Mouse (Mus musculus): ENCODE data around the gene Tmem201. TPM values are rescaled to one million over a fixed set of nuclear protein-coding genes. Genes with fewer than 3 reads are reported as not detected.

Gene Tmem201
- polyA plus RNA-seq, 1 experiment from 2014 or later, result 43.1 TPM

DNA sequence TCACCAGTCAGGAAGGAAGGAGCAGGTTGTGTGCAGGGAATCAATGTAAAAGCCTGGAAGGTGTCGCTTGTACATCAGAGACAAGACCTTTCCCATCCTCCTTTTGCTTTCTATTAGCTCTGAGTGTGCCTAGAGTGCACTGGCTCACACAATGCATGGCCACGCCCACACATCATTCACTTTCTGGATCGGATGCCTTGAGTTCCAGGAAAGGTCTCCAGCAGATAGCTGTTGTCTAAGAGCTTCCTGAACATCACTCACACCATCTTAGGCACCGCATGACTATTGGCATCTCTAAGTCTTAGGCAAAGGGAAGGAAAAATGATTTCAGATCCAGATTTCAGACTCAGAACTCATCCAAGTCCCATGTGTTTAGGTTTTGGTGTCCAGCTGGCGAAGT, 1.6 kb upstream of the Tmem201 start:
- Histone ChIP-seq H3K9me3 (no peaks in the 10 kb centered on the region), H3K27me3 (ENCODE audit: insufficient read depth, poor library complexity, severe bottlenecking) (no peaks in the 10 kb centered on the region)
- 63% methylated on average over 5 of the region's 5 CpGs for WGBS

GRCm38 (mm10) chr4:149736581-149736980, 1.3 kb downstream of the Tmem201 start:
- no peak for DNase-seq (ENCODE audit: low spot score)
- peak overlapping the region; percentile 98 for H3K27ac ChIP-seq
- peaks cover 62% of the 10 kb centered on the region for H3K4me1 ChIP-seq
- peaks cover 13% of the 10 kb centered on the region; the same call in 1 of the 2 replicates for H3K36me3 ChIP-seq
- H3K4me3 ChIP-seq, result peak overlapping the region; percentile 95
- H3K27me3 ChIP-seq (ENCODE audit: insufficient read depth, poor library complexity, severe bottlenecking), result no peaks in the 10 kb centered on the region
- 31% methylated on average over 4 of the region's 4 CpGs for WGBS
- no peaks in the 10 kb centered on the region for H3K9me3 ChIP-seq

More for the DNA sequence above, 1.6 kb upstream of the Tmem201 start:
- H3K4me3 ChIP-seq, result no peak overlapping the region
- no peak for DNase-seq (ENCODE audit: low spot score)
- H3K4me1 ChIP-seq, result peaks cover 38% of the 10 kb centered on the region
- H3K27ac ChIP-seq, result no peak overlapping the region
- peaks cover 27% of the 10 kb centered on the region for H3K36me3 ChIP-seq

DNA sequence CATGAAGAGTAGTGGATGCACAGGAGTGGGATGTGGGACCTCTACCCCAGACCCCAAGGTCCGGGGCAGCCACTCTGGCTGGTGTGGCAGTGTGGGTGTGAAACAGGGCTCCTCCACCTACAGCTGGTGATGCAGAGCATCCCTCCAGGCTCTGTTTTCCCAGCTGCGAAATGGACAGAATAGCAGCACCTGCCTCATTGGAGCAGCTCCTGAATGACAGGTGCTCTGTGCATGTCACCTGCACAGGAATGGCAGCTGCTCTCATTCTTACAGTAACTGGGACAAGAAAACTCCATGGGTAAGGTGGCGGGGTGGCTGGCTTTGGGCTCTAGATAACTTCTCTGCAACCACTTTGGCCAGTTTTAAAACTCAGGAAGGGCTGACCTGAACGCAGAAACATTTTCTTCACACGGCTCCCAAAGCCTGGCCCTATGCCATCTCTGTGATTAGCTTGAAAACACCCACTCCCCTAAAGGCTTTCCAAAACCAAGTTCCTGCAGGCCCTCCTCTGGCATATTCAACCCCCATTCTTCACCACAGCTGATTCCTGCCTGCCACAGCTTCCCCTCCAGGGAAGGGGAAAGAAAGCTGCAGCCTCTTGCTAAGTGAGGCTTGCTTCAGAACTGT, 2.1 kb downstream of the Tmem201 start:
- H3K4me3 ChIP-seq, result no peak overlapping the region
- peaks cover 18% of the 10 kb centered on the region for H3K36me3 ChIP-seq
- H3K27ac ChIP-seq, result peak overlapping the region; percentile 1; the same call in 1 of the 2 replicates
- H3K9me3 ChIP-seq, result no peaks in the 10 kb centered on the region
- WGBS, result 81% methylated on average over 5 of the region's 5 CpGs
- H3K27me3 ChIP-seq (ENCODE audit: insufficient read depth, poor library complexity, severe bottlenecking), result no peaks in the 10 kb centered on the region
- DNase-seq (ENCODE audit: low spot score), result no peak
- peaks cover 71% of the 10 kb centered on the region for H3K4me1 ChIP-seq

DNA sequence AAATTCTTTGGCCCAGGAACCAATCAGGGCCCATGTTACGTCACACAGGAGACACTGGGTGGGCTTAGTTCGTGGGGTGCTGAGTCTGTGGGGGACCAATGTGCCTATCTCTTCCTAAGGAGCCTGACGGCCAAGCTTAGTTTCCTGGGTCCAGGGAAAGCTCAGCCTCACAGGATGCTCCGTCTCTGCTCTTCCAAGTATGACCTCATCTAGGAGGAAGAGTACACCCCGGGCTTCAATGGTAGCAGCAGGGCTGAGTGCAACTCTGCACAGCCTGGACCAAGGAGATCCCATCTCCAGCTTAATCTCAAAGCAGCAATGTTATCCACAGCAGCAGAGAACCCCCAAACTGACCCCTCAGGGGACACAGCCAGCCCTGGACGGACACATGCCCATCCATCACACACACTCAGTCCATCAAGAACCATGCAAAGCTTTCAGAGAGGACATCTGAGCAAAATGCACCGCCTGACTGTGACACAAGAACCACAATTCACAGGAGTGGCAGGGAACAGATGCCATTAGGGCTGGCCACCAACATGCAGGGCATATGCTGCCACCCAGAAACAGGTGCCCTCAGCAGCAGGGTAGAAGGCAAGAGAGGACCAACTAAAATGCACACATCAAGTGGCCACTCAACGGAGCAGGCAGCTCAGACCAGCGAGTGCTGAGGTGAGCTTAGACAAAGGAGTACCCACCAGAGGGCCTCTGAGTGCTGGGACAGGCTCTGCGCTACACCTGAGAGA, 2.9 kb downstream of the Tmem201 start:
- Histone ChIP-seq H3K36me3 (peaks cover 25% of the 10 kb centered on the region), H3K27ac (peak overlapping the region; percentile 7; the same call in 1 of the 2 replicates), H3K4me1 (peaks cover 73% of the 10 kb centered on the region), H3K4me3 (no peak overlapping the region), H3K27me3 (ENCODE audit: insufficient read depth, poor library complexity, severe bottlenecking) (no peaks in the 10 kb centered on the region), H3K9me3 (no peaks in the 10 kb centered on the region)
- no peak for DNase-seq (ENCODE audit: low spot score)
- 77% methylated on average over 10 of the region's 10 CpGs for WGBS

GRCm38 (mm10) chr4:149734246-149734645, 3.6 kb downstream of the Tmem201 start:
- Histone ChIP-seq H3K4me1 (peaks cover 76% of the 10 kb centered on the region), H3K4me3 (no peak overlapping the region), H3K36me3 (peaks cover 32% of the 10 kb centered on the region), H3K27ac (no peak overlapping the region), H3K27me3 (ENCODE audit: insufficient read depth, poor library complexity, severe bottlenecking) (no peaks in the 10 kb centered on the region), H3K9me3 (no peaks in the 10 kb centered on the region)
- WGBS, result 90% methylated on average over 6 of the region's 6 CpGs
- DNase-seq (ENCODE audit: low spot score), result no peak

DNA sequence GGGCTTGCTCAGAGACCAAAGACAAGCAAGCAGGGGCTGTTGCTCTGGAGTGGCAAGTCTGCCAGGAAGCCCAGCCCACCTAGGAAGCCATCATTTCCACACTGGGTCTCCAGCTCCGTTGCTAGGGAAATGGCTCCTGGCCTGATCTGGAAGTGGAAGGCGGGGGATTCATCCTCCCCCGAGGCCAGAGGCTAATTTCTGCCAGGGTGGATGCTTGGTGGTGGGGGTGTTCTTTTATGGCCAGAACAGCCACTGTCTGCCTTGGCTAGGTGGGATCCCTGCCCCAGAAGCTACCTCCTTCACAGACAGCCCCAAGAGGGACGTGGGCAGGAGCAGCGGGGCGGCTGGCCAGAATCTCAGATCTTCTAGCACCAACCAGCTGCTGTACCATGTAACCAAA, 4.1 kb downstream of the Tmem201 start:
- peaks cover 37% of the 10 kb centered on the region for H3K36me3 ChIP-seq
- H3K27ac ChIP-seq, result no peak overlapping the region
- no peak overlapping the region for H3K4me3 ChIP-seq
- peaks cover 77% of the 10 kb centered on the region for H3K4me1 ChIP-seq
- H3K27me3 ChIP-seq (ENCODE audit: insufficient read depth, poor library complexity, severe bottlenecking), result no peaks in the 10 kb centered on the region
- no peak for DNase-seq (ENCODE audit: low spot score)
- WGBS, result 55% methylated on average over 6 of the region's 6 CpGs
- H3K9me3 ChIP-seq, result no peaks in the 10 kb centered on the region

- Histone ChIP-seq H3K4me3 (no peak overlapping the region), H3K36me3 (peaks cover 44% of the 10 kb centered on the region), H3K27me3 (ENCODE audit: insufficient read depth, poor library complexity, severe bottlenecking) (no peaks in the 10 kb centered on the region), H3K9me3 (no peaks in the 10 kb centered on the region), H3K27ac (peak overlapping the region; percentile 42; the same call in 1 of the 2 replicates), H3K4me1 (peaks cover 71% of the 10 kb centered on the region)
- 69% methylated on average over 10 of the region's 10 CpGs for WGBS
- no peak for DNase-seq (ENCODE audit: low spot score)
Observed at GRCm38 (mm10) chr4:149732800-149733199, 5.0 kb downstream of the Tmem201 start.

DNA sequence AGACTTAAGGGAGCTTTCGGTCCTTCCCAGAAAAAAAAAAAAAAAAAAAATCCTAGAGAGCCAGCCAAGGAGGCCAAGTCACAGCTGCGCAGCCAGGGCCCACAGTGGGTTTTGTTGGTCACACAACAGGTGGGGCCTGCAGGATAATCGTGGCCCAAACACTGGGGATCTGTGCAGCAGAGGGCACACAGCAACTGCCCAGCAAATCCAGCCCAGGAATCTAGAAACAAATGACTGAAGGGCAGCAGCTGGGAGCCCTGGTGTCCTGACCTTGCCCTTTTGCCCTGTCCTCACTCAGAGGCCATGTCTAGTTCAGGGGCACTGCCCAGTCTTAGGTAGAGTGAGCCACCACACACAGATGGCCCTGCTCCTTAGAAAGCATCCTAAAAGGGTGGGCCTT, 5.5 kb downstream of the Tmem201 start:
- Histone ChIP-seq H3K27me3 (ENCODE audit: insufficient read depth, poor library complexity, severe bottlenecking) (no peaks in the 10 kb centered on the region), H3K4me1 (peaks cover 67% of the 10 kb centered on the region), H3K4me3 (no peak overlapping the region), H3K27ac (peak overlapping the region; percentile 42; the same call in 1 of the 2 replicates), H3K9me3 (no peaks in the 10 kb centered on the region), H3K36me3 (peaks cover 47% of the 10 kb centered on the region)
- WGBS, result 97% methylated on average over 3 of the region's 3 CpGs
- DNase-seq (ENCODE audit: low spot score), result no peak

DNA sequence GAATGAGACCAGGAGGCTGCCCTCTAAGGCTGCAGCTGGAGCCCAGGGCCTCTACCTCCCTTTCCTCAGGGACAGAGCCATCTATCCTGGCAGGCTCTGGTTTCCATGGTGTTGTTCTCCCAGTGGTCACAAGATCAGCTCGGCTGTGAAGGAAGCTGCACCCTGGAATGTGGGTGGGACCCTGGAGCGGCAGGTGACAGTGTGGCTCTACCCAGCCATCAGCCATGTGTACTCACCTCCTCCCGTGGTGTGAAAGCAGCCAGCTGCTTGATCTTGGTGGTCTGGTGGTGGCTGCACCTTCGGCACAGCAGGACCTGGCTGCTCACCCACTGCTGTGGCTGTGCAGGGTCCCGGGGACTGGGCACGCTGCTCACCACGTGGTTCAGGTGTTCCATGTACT, 7.0 kb downstream of the Tmem201 start:
- no peak overlapping the region for H3K4me3 ChIP-seq
- peaks cover 61% of the 10 kb centered on the region for H3K36me3 ChIP-seq
- H3K27me3 ChIP-seq (ENCODE audit: insufficient read depth, poor library complexity, severe bottlenecking), result no peaks in the 10 kb centered on the region
- H3K9me3 ChIP-seq, result no peaks in the 10 kb centered on the region
- H3K27ac ChIP-seq, result peak overlapping the region; percentile 39; the same call in 1 of the 2 replicates
- 70% methylated on average over 7 of the region's 7 CpGs for WGBS
- peaks cover 56% of the 10 kb centered on the region for H3K4me1 ChIP-seq
- DNase-seq (ENCODE audit: low spot score), result no peak

DNA sequence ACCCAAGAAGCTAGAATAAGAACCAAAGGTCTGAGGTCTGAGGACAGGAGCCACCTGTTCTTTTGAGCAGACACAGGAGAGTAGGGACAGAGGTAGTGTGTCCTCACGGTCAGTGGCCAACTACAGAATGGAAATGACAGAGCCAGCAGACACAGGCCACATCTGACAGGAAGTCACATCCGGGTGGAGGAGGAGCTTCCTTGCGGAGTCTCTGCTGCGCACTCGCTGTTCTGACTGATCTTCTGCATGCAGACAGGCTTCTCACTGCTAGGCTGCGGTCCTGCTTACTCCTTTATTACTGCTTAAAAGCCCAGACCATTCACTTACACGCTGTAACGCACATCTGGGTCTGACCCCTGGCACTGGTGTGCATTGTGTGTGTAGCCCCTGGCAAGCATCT, 9.0 kb downstream of the Tmem201 start:
- Histone ChIP-seq H3K27ac (no peak overlapping the region), H3K36me3 (peaks cover 76% of the 10 kb centered on the region), H3K4me3 (no peak overlapping the region), H3K27me3 (ENCODE audit: insufficient read depth, poor library complexity, severe bottlenecking) (no peaks in the 10 kb centered on the region), H3K9me3 (no peaks in the 10 kb centered on the region), H3K4me1 (peaks cover 45% of the 10 kb centered on the region)
- 80% methylated on average over 8 of the region's 8 CpGs for WGBS
- DNase-seq (ENCODE audit: low spot score), result no peak

- Histone ChIP-seq H3K9me3 (no peaks in the 10 kb centered on the region), H3K4me1 (peaks cover 35% of the 10 kb centered on the region), H3K4me3 (no peak overlapping the region), H3K27me3 (ENCODE audit: insufficient read depth, poor library complexity, severe bottlenecking) (no peaks in the 10 kb centered on the region), H3K36me3 (peaks cover 82% of the 10 kb centered on the region), H3K27ac (no peak overlapping the region)
- DNase-seq (ENCODE audit: low spot score), result no peak
- WGBS, result 95% methylated on average over 5 of the region's 5 CpGs
Observed at GRCm38 (mm10) chr4:149727636-149728035, 10.2 kb downstream of the Tmem201 start.

GRCm38 (mm10) chr4:149725661-149726350, 12.0 kb downstream of the Tmem201 start:
- DNase-seq (ENCODE audit: low spot score), result no peak
- Histone ChIP-seq H3K36me3 (peaks cover 90% of the 10 kb centered on the region), H3K4me1 (peaks cover 21% of the 10 kb centered on the region), H3K4me3 (no peak overlapping the region), H3K9me3 (no peaks in the 10 kb centered on the region), H3K27ac (no peak overlapping the region), H3K27me3 (ENCODE audit: insufficient read depth, poor library complexity, severe bottlenecking) (no peaks in the 10 kb centered on the region)
- 54% methylated on average over 15 of the region's 15 CpGs for WGBS

GRCm38 (mm10) chr4:149724916-149725470, 12.9 kb downstream of the Tmem201 start:
- Histone ChIP-seq H3K4me1 (peaks cover 18% of the 10 kb centered on the region), H3K27ac (no peak overlapping the region), H3K27me3 (ENCODE audit: insufficient read depth, poor library complexity, severe bottlenecking) (no peaks in the 10 kb centered on the region), H3K9me3 (no peaks in the 10 kb centered on the region), H3K4me3 (no peak overlapping the region), H3K36me3 (peaks cover 91% of the 10 kb centered on the region)
- 91% methylated on average over 17 of the region's 17 CpGs for WGBS
- DNase-seq (ENCODE audit: low spot score), result no peak
